Mouse (Mus musculus) CD4-positive naive resting alpha-beta T cell, adult 76 days (primary cell): ENCODE results near the gene Vmn1r215. TPM values are rescaled to one million over a fixed set of nuclear protein-coding genes. Genes with fewer than 3 reads are reported as not detected.

Source experiments
- total RNA-seq: library from RNA; stranded (reverse); gene quantifications from one replicate; pipeline ENCODE4 v1.2.4, GENCODE M21; 2023

Vmn1r215 gene
- total RNA-seq: not detected

GRCm38 (mm10) chr13:23067725-23068124 is at the start of gene Vmn1r215:
Vmn1r215 (plus strand) TSS chr13:23068025.

GRCm38 (mm10) chr13:23030118-23030517 is 37.7 kb upstream of the Vmn1r215 start, which contains the start of gene Vmn1r214:
Vmn1r214 (plus strand) TSS chr13:23030418.

GRCm38 (mm10) chr13:23118126-23118525 is 50.3 kb downstream of the Vmn1r215 start, which contains the start of gene Vmn1r217:
Vmn1r217 (minus strand) TSS chr13:23118226.

Other genes starting within 250 kb of the Vmn1r215 start
- gene Vmn1r210, start 236.7 kb upstream of the Vmn1r215 start, total RNA-seq: not detected
- gene Vmn1r211, start 210.5 kb upstream of the Vmn1r215 start, total RNA-seq: not detected
- gene Vmn1r212, start 183.8 kb upstream of the Vmn1r215 start, total RNA-seq: not detected
- not detected for gene Vmn1r213, start 60.4 kb upstream of the Vmn1r215 start, total RNA-seq
- not detected for gene Vmn1r214, start 37.6 kb upstream of the Vmn1r215 start, total RNA-seq
- gene Vmn1r217, start 50.2 kb downstream of the Vmn1r215 start, total RNA-seq: not detected
- not detected for gene Vmn1r218, start 65.1 kb downstream of the Vmn1r215 start, total RNA-seq
- gene Vmn1r219, start 91.3 kb downstream of the Vmn1r215 start, total RNA-seq: not detected
- not detected for gene Vmn1r220, start 120.0 kb downstream of the Vmn1r215 start, total RNA-seq
- gene Vmn1r221, start 146.1 kb downstream of the Vmn1r215 start, total RNA-seq: not detected
- gene Vmn1r222, start 167.9 kb downstream of the Vmn1r215 start, total RNA-seq: not detected
- gene Vmn1r223, start 179.1 kb downstream of the Vmn1r215 start, total RNA-seq: not detected